Mouse (Mus musculus) ovary, postnatal 14 days (tissue): ENCODE results near the gene Ctrb1.

Experiments used
- DNase-seq: peaks from one replicate; pipeline ENCODE4 v3.0.0; 2022; ENCODE audit warnings: low spot score

The Ctrb1 gene

GRCm38 (mm10) chr8:111716603-111717487, 26.0 kb upstream of the Ctrb1 start:
- peak; percentile 74 for DNase-seq

GRCm38 (mm10) chr8:111715514-111715913, 24.7 kb upstream of the Ctrb1 start:
- DNase-seq: no peak

- DNase-seq: no peak
Observed at GRCm38 (mm10) chr8:111714295-111714694, 23.5 kb upstream of the Ctrb1 start.

- no peak for DNase-seq
Observed at GRCm38 (mm10) chr8:111713817-111714216, 23.0 kb upstream of the Ctrb1 start.

GRCm38 (mm10) chr8:111713291-111713690, 22.5 kb upstream of the Ctrb1 start:
- DNase-seq: no peak

GRCm38 (mm10) chr8:111712588-111712987, 21.8 kb upstream of the Ctrb1 start:
- peak; percentile 64 for DNase-seq

- no peak for DNase-seq
Observed at GRCm38 (mm10) chr8:111712135-111712534, 21.3 kb upstream of the Ctrb1 start.

- DNase-seq: no peak
Observed at GRCm38 (mm10) chr8:111710777-111711485, 20.1 kb upstream of the Ctrb1 start.

GRCm38 (mm10) chr8:111709223-111709622, 18.4 kb upstream of the Ctrb1 start:
- no peak for DNase-seq

- DNase-seq: no peak
Observed at GRCm38 (mm10) chr8:111708265-111708664, 17.5 kb upstream of the Ctrb1 start.

- DNase-seq: no peak
Observed at GRCm38 (mm10) chr8:111705699-111706098, 14.9 kb upstream of the Ctrb1 start.

- DNase-seq: no peak
Observed at GRCm38 (mm10) chr8:111705222-111705621, 14.4 kb upstream of the Ctrb1 start.

GRCm38 (mm10) chr8:111704585-111704984, 13.8 kb upstream of the Ctrb1 start:
- DNase-seq: no peak

- no peak for DNase-seq
Observed at GRCm38 (mm10) chr8:111701380-111701779, 10.6 kb upstream of the Ctrb1 start.

- DNase-seq: no peak
Observed at GRCm38 (mm10) chr8:111700740-111701139, 9.9 kb upstream of the Ctrb1 start.

GRCm38 (mm10) chr8:111700201-111700600, 9.4 kb upstream of the Ctrb1 start:
- DNase-seq: no peak

GRCm38 (mm10) chr8:111699035-111699434, 8.2 kb upstream of the Ctrb1 start:
- no peak for DNase-seq

- DNase-seq: no peak
Observed at GRCm38 (mm10) chr8:111697655-111698054, 6.8 kb upstream of the Ctrb1 start.

- no peak for DNase-seq
Observed at GRCm38 (mm10) chr8:111695441-111695840, 4.6 kb upstream of the Ctrb1 start.

GRCm38 (mm10) chr8:111693261-111693741, 2.5 kb upstream of the Ctrb1 start:
- no peak for DNase-seq

- no peak for DNase-seq
Observed at GRCm38 (mm10) chr8:111686881-111687280, 3.9 kb downstream of the Ctrb1 start.

GRCm38 (mm10) chr8:111682521-111682920, 8.3 kb downstream of the Ctrb1 start:
- no peak for DNase-seq

- DNase-seq: no peak
Observed at GRCm38 (mm10) chr8:111681153-111681552, 9.7 kb downstream of the Ctrb1 start.
